Mouse (Mus musculus): ENCODE measurements around the gene Zfp988.
"Not testable (repeated sequence)": the region's sequence is repeated elsewhere in the genome, so short reads cannot be mapped to it uniquely, and the experiment has no call there.

DNA sequence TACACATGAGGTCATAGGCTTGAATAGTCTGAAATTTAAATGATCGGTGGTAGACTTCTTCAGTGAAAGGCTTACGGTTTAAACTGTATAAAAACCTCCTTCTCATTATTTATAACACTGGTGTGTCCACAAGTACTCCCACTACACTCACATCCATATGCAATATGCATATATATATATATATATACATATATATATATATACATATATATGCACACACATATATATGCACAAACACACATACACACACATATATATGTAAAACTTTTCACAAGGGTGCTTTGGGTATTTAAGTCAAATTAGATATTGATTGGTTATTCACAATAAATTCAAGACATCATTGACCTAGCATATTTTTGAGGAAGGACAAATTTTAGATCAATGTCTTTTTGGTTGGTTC lies 51.7 kb downstream of the Zfp988 start:
- not testable (repeated sequence) for TF ChIP-seq CTCF (IDR thresholded peaks at IDR 0.05; ENCODE audit: low read depth, low read length); POLR2A (IDR thresholded peaks at IDR 0.05; ENCODE audit: extremely low read depth, insufficient read depth, low read length)

Data from liver, adult 2 months (tissue).